Mouse (Mus musculus) thymus, postnatal 25 days (tissue): ENCODE results near the gene Dusp16.

ENCODE experiments used
- DNase-seq: peaks from one replicate; pipeline ENCODE4 v3.0.0; 2022

The Dusp16 gene

GRCm38 (mm10) chr6:134732813-134733212 lies 59.6 kb downstream of the Dusp16 start:
- no peak for DNase-seq

- no peak for DNase-seq
Measured at GRCm38 (mm10) chr6:134730978-134731377, 61.4 kb downstream of the Dusp16 start.

GRCm38 (mm10) chr6:134725406-134725805 lies 67.0 kb downstream of the Dusp16 start:
- DNase-seq: no peak

GRCm38 (mm10) chr6:134723833-134724553 lies 68.4 kb downstream of the Dusp16 start:
- DNase-seq: no peak

GRCm38 (mm10) chr6:134723326-134723725 lies 69.1 kb downstream of the Dusp16 start:
- DNase-seq: no peak

GRCm38 (mm10) chr6:134722906-134723305 lies 69.5 kb downstream of the Dusp16 start:
- no peak for DNase-seq

- no peak for DNase-seq
Measured at GRCm38 (mm10) chr6:134721729-134722269, 70.6 kb downstream of the Dusp16 start.

- no peak for DNase-seq
Measured at GRCm38 (mm10) chr6:134720150-134720549, 72.3 kb downstream of the Dusp16 start.

- DNase-seq: no peak
Measured at GRCm38 (mm10) chr6:134719156-134719555, 73.3 kb downstream of the Dusp16 start.

- no peak for DNase-seq
Measured at GRCm38 (mm10) chr6:134718668-134719065, 73.8 kb downstream of the Dusp16 start.

- no peak for DNase-seq
Measured at GRCm38 (mm10) chr6:134717886-134718667, 74.3 kb downstream of the Dusp16 start.

GRCm38 (mm10) chr6:134716168-134716587 lies 76.2 kb downstream of the Dusp16 start:
- no peak for DNase-seq

- DNase-seq: no peak
Measured at GRCm38 (mm10) chr6:134713897-134714296, 78.5 kb downstream of the Dusp16 start.

GRCm38 (mm10) chr6:134713321-134713720 lies 79.1 kb downstream of the Dusp16 start:
- DNase-seq: no peak

GRCm38 (mm10) chr6:134710020-134710419 lies 82.4 kb downstream of the Dusp16 start:
- no peak for DNase-seq

- no peak for DNase-seq
Measured at GRCm38 (mm10) chr6:134706467-134706866, 86.0 kb downstream of the Dusp16 start.

GRCm38 (mm10) chr6:134703053-134703690 lies 89.3 kb downstream of the Dusp16 start:
- no peak for DNase-seq

GRCm38 (mm10) chr6:134702184-134702583 lies 90.2 kb downstream of the Dusp16 start:
- DNase-seq: no peak

- no peak for DNase-seq
Measured at GRCm38 (mm10) chr6:134701211-134701602, 91.2 kb downstream of the Dusp16 start.

GRCm38 (mm10) chr6:134700451-134701210 lies 91.8 kb downstream of the Dusp16 start:
- DNase-seq: peak; percentile 30

- DNase-seq: no peak
Measured at GRCm38 (mm10) chr6:134698243-134698642, 94.2 kb downstream of the Dusp16 start.

- no peak for DNase-seq
Measured at GRCm38 (mm10) chr6:134696554-134696953, 95.9 kb downstream of the Dusp16 start.

GRCm38 (mm10) chr6:134696146-134696545 lies 96.3 kb downstream of the Dusp16 start:
- DNase-seq: no peak
